Mouse (Mus musculus) hindbrain, embryonic 16.5 days (tissue): Measurements from ENCODE around the gene Olfr1564. TPM values are rescaled to one million over a fixed set of nuclear protein-coding genes. Genes with fewer than 3 reads are reported as not detected.

ENCODE experiments used
- polyA plus RNA-seq: library from polyadenylated mRNA; unstranded; fragments of >200 nt; fragmentation: Nextera tagmentation; extraction: Ambion mirVana; gene quantifications from 2 replicates; pipeline ENCODE4 v1.2.1, GENCODE M21; 2015

The Olfr1564 gene
- polyA plus RNA-seq, 1 experiment from 2014 or later, result 0.05 TPM

Other genes with a start within 250 kb of the Olfr1564 start
- gene Zfp952, start 228.6 kb downstream of the Olfr1564 start, polyA plus RNA-seq, result 18.6 and 19.4 TPM in 2 replicates
- 24.8 and 26.6 TPM in 2 replicates for gene Zfp763, start 188.3 kb downstream of the Olfr1564 start, polyA plus RNA-seq
- gene 4921501E09Rik, start 153.6 kb downstream of the Olfr1564 start, polyA plus RNA-seq, result not detected in 2 replicates
- 19.7 and 20.1 TPM in 2 replicates for gene Zfp563, start 132.4 kb downstream of the Olfr1564 start, polyA plus RNA-seq
- gene Morc2b, start 82.0 kb downstream of the Olfr1564 start, polyA plus RNA-seq, result 0.42 and 0.43 TPM in 2 replicates
- gene Olfr55, start 53.2 kb downstream of the Olfr1564 start, polyA plus RNA-seq, result 0.04 and 0.05 TPM in 2 replicates
- not detected in 2 replicates for gene Olfr239, start 30.4 kb downstream of the Olfr1564 start, polyA plus RNA-seq
- gene Zfp955a, start 33.5 kb upstream of the Olfr1564 start, polyA plus RNA-seq, result 24.7 and 24.9 TPM in 2 replicates
- gene Olfr63, start 43.0 kb upstream of the Olfr1564 start, polyA plus RNA-seq, result 0.04 TPM in 1 of 2 replicates, not detected in the other
- 21.4 and 23.1 TPM in 2 replicates for gene Zfp955b, start 67.9 kb upstream of the Olfr1564 start, polyA plus RNA-seq
- gene Zfp81, start 137.2 kb upstream of the Olfr1564 start, polyA plus RNA-seq, result 10.5 and 12.5 TPM in 2 replicates
- gene Zfp101, start 173.0 kb upstream of the Olfr1564 start, polyA plus RNA-seq, result 10.9 and 11.1 TPM in 2 replicates
- not detected in 2 replicates for gene Actl9, start 211.2 kb upstream of the Olfr1564 start, polyA plus RNA-seq